Mouse (Mus musculus) lung, postnatal 0 days (tissue): ENCODE data around the gene Mmp12.

Source experiments
- CTCF ChIP-seq: IDR thresholded peaks from 2 replicates; pipeline ENCODE4 v1.5.1; 2016; ENCODE audit warnings: antibody characterized with exemption, mild to moderate bottlenecking
- EP300 ChIP-seq: IDR thresholded peaks from 2 replicates; pipeline ENCODE4 v1.6.1; 2016; ENCODE audit warnings: antibody characterized with exemption, mild to moderate bottlenecking, control low read depth

GRCm38 (mm10) chr9:7345513-7345912, 1.3 kb downstream of the Mmp12 start:
- no peak for TF ChIP-seq CTCF
- no peak for TF ChIP-seq EP300
